Mouse (Mus musculus): ENCODE measurements around the gene Fndc3a. TPM values are rescaled to one million over a fixed set of nuclear protein-coding genes. Genes with fewer than 3 reads are reported as not detected.

Gene Fndc3a
- polyA plus RNA-seq, 1 experiment from 2014 or later: 30.2 TPM

DNA sequence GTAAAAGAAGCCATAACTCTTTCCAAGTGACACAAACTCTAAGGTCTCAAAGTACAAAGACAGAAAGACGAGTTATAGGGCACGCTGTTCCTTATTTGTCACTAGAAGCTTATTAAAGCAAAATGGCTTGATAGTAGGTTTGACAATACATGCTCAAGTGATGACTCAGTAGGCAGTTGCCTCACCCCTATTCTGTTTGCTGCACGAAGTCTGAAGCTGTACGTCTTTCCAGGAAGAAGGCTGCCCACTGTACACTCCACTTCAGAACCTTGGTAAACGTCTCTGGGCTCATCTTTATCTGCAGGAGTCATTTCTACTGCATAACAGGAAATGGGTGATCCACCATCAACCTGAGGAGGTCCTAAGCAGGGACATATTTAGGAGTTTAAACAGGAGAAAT is 151.0 kb downstream of the Fndc3a start:
- Histone ChIP-seq H3K4me3 (ENCODE audit: low read depth, low read length) (no peak overlapping the region), H3K27me3 (ENCODE audit: insufficient read depth, low read length) (no peaks in the 10 kb centered on the region), H3K27ac (ENCODE audit: low read depth) (no peak overlapping the region), H3K4me1 (ENCODE audit: insufficient read depth) (no peaks in the 10 kb centered on the region), H3K9me3 (ENCODE audit: low read depth, low read length) (no peaks in the 10 kb centered on the region), H3K9ac (no peak overlapping the region), H3K4me2 (no peak overlapping the region), H3K36me3 (ENCODE audit: insufficient read depth) (peaks cover 63% of the 10 kb centered on the region)
- TF ChIP-seq CTCF (IDR thresholded peaks at IDR 0.05; ENCODE audit: low read depth): no peak
- DNase-seq: no peak
- no peak for ATAC-seq (ENCODE audit: insufficient read depth)
- WGBS: 83% methylated on average over 5 of the region's 5 CpGs

DNA sequence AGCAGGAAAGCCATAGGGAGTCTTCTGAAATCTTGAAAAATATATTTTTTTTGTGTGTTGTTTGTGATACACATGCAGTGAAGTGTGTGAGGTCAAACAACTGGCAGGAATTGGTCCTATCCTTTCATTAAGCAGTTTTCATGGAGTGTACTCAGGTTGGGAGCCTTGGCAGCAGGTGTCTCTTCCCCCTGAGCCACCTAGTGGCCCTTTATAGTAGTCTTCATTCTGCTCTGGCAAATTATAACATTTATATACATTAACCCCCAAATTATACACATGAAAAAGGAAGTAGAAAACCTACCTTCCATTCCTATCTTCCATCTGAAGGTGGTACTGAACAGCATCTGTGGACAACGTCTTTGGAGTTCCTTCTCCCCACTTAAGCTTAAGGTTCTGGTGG is 154.0 kb downstream of the Fndc3a start:
- H3K27me3 ChIP-seq (ENCODE audit: insufficient read depth, low read length): no peaks in the 10 kb centered on the region
- DNase-seq (no peak), ATAC-seq (ENCODE audit: insufficient read depth) (no peak)
- peaks cover 76% of the 10 kb centered on the region for H3K36me3 ChIP-seq (ENCODE audit: insufficient read depth)
- no peak overlapping the region for H3K4me3 ChIP-seq (ENCODE audit: low read depth, low read length)
- no peak overlapping the region for H3K9ac ChIP-seq
- H3K4me2 ChIP-seq: no peak overlapping the region
- WGBS: 79% methylated on average over 1 of the region's 1 CpGs
- no peaks in the 10 kb centered on the region for H3K9me3 ChIP-seq (ENCODE audit: low read depth, low read length)
- peak; percentile 31 for TF ChIP-seq CTCF (IDR thresholded peaks at IDR 0.05; ENCODE audit: low read depth)
- H3K27ac ChIP-seq (ENCODE audit: low read depth): no peak overlapping the region
- no peaks in the 10 kb centered on the region for H3K4me1 ChIP-seq (ENCODE audit: insufficient read depth)

DNA sequence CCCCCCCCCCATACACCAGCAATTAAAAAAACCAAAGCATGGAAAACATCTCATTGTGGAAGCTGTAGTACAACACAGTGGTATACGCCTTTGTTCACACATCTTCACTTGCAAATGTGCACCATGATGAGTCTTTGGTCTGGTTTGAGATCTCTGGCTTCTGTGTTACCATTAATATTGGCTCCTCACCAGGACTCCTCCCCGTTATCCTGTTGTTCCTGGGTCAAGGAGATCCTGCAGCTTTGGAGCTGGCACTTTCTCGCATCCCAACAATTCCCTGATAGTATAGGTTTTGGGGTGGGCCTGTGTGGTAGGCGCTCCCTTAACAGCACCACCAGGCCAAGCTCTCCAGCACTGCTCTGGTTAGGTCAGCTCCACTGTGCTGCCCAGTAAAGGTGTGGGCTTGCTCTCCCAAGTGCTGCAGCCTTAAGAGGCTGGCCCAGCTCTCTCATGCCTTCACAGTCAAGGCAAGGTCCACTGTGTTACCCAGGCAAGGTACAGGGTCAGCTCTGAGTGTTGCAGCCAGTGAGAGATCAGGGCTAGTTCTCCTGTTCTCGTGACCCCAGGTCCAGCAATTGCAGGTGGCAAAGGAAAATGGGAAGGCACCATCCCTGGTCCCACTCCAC is 173.3 kb downstream of the Fndc3a start:
- H3K9ac ChIP-seq: no peak overlapping the region
- no peak for ATAC-seq (ENCODE audit: insufficient read depth)
- peaks cover 19% of the 10 kb centered on the region for H3K27me3 ChIP-seq (ENCODE audit: insufficient read depth, low read length)
- no peaks in the 10 kb centered on the region for H3K9me3 ChIP-seq (ENCODE audit: low read depth, low read length)
- WGBS: 86% methylated on average over 5 of the region's 5 CpGs
- no peak overlapping the region for H3K27ac ChIP-seq (ENCODE audit: low read depth)
- DNase-seq: no peak
- H3K36me3 ChIP-seq (ENCODE audit: insufficient read depth): peaks cover 19% of the 10 kb centered on the region; the same call in 1 of the 2 replicates
- H3K4me2 ChIP-seq: no peak overlapping the region
- H3K4me1 ChIP-seq (ENCODE audit: insufficient read depth): peaks cover 5% of the 10 kb centered on the region; the same call in 1 of the 2 replicates
- TF ChIP-seq CTCF (IDR thresholded peaks at IDR 0.05; ENCODE audit: low read depth): no peak
- no peak overlapping the region for H3K4me3 ChIP-seq (ENCODE audit: low read depth, low read length)

DNA sequence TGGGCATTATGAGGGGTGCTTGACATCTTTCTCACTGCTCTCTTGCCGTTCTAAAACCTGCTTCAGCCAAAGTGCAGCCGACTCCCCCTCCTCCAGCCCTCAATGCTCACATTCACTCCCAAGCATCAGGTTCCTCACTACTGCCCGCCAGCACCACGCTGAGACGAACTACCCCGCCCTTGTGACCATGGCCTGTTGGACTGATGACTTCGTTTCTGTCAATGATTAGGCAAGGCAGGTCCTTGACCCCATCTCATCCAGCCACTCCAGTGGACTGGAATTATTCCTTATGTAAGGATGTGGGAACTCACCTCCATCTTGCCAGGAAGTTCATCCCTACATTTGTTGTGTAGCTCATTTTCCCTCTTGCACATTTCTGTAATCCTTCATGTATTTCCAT is 175.9 kb downstream of the Fndc3a start:
- Histone ChIP-seq H3K4me1 (ENCODE audit: insufficient read depth) (peaks cover 5% of the 10 kb centered on the region; the same call in 1 of the 2 replicates), H3K27me3 (ENCODE audit: insufficient read depth, low read length) (peaks cover 35% of the 10 kb centered on the region), H3K27ac (ENCODE audit: low read depth) (no peak overlapping the region), H3K4me2 (no peak overlapping the region), H3K36me3 (ENCODE audit: insufficient read depth) (0 out of 2 replicates have a peak, but pooled peaks cover under 1% of the 10 kb centered on the region), H3K9ac (no peak overlapping the region), H3K9me3 (ENCODE audit: low read depth, low read length) (no peaks in the 10 kb centered on the region), H3K4me3 (ENCODE audit: low read depth, low read length) (no peak overlapping the region)
- no peak for TF ChIP-seq CTCF (IDR thresholded peaks at IDR 0.05; ENCODE audit: low read depth)
- ATAC-seq (ENCODE audit: insufficient read depth): no peak
- 61% methylated on average over 7 of the region's 7 CpGs for WGBS
- no peak for DNase-seq

DNA sequence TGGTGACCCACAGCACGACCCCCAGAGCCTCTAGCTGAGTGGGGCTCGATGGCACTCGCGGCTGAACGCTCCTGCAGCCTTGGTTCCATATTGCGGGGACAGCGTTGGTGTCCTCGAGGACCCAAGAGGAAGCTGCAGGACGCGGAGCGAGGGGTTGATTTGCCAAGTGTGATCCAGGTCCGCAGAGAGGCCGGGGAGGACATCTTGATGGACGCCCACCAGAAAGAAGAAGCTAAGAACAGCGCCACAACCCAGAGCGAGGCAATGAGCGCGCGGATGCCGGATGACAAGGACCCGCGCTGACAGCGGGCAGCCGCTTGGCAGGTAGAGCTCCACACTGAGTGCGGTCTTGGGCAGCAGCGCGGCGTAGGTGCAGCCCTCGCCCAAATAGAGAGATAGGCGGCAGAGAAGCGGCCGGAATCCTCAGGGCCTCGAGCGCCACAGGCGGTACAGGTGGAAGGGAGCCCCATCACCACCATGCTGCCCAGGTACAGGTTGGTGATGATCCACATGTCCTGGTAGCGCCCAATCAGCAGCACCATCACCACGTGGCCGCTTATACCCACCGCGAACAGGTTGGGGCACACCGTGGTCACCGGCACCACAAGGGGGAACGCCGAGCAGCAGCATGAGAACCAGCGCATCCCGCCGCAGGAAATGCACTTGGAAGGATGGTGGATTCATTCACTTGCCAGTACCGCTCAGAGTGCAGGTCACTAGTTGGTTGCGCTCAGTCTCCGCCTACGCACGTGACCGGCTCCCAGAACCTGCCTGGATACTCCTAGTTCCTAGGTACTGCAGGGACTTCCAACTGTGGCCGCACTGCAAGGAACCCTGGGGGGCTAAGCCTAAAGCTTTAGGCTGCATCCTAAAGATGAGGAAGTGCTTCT is 177.5 kb downstream of the Fndc3a start:
- no peaks in the 10 kb centered on the region for H3K36me3 ChIP-seq (ENCODE audit: insufficient read depth)
- H3K9ac ChIP-seq: no peak overlapping the region
- H3K4me3 ChIP-seq (ENCODE audit: low read depth, low read length): peak overlapping the region; percentile 37
- H3K4me1 ChIP-seq (ENCODE audit: insufficient read depth): peaks cover 5% of the 10 kb centered on the region; the same call in 1 of the 2 replicates
- 1% methylated on average over 54 of the region's 54 CpGs for WGBS
- peak; percentile 81 for ATAC-seq (ENCODE audit: insufficient read depth)
- no peaks in the 10 kb centered on the region for H3K9me3 ChIP-seq (ENCODE audit: low read depth, low read length)
- DNase-seq: peak; percentile 49
- peak overlapping the region; percentile 77 for H3K4me2 ChIP-seq
- peaks cover 35% of the 10 kb centered on the region for H3K27me3 ChIP-seq (ENCODE audit: insufficient read depth, low read length)
- 0 out of 2 replicates have a peak, but pooled peaks have one; percentile 7 for TF ChIP-seq CTCF (IDR thresholded peaks at IDR 0.05; ENCODE audit: low read depth)
- no peak overlapping the region for H3K27ac ChIP-seq (ENCODE audit: low read depth)

DNA sequence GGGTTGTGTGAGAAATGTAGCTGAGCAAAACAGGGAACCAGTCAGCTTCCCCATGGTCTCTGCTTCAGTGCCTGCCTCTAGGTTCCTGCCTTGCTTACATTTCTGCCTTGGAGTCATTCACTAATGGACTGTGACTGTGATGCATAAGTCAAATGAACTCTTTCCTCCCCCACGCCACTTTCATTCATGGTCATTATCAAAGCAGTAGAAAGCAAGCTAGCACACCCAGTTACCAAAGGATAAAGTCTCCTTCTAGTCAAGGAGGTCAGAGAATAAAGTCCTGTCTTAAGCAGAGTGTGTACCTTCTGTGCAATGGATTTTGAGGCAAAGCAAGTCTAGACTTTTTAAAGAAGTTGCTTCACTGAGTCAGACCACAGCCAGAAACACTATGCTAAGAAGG is 182.7 kb downstream of the Fndc3a start:
- no peak overlapping the region for H3K4me3 ChIP-seq (ENCODE audit: low read depth, low read length)
- no peaks in the 10 kb centered on the region for H3K4me1 ChIP-seq (ENCODE audit: insufficient read depth)
- no peak overlapping the region for H3K27ac ChIP-seq (ENCODE audit: low read depth)
- no peaks in the 10 kb centered on the region for H3K36me3 ChIP-seq (ENCODE audit: insufficient read depth)
- ATAC-seq (ENCODE audit: insufficient read depth): no peak
- no peak for TF ChIP-seq CTCF (IDR thresholded peaks at IDR 0.05; ENCODE audit: low read depth)
- 42% methylated on average over 1 of the region's 1 CpGs for WGBS
- H3K9ac ChIP-seq: no peak overlapping the region
- H3K27me3 ChIP-seq (ENCODE audit: insufficient read depth, low read length): peaks cover 22% of the 10 kb centered on the region
- DNase-seq: no peak
- H3K4me2 ChIP-seq: no peak overlapping the region
- no peaks in the 10 kb centered on the region for H3K9me3 ChIP-seq (ENCODE audit: low read depth, low read length)

DNA sequence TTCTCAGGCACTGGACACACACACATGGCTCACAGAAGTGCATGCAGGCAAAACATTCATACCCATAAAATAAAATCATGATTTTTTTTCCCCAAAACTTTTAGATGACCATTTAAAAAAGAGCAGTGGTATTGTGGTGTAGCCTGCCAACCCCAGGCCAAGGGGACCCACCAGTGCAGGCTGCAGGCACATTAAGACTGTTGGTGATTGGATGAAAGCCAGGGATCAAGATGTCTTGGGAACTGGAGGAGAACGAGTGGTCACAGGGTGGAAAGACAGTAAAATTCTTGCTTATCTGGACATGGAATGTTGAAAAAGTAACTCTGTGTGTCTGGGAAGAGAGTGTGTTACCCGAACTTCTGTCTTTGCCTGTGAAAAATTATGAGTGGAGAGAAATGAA is 190.2 kb downstream of the Fndc3a start:
- no peaks in the 10 kb centered on the region for H3K9me3 ChIP-seq (ENCODE audit: low read depth, low read length)
- no peak overlapping the region for H3K9ac ChIP-seq
- 20% methylated on average over 2 of the region's 2 CpGs for WGBS
- no peaks in the 10 kb centered on the region for H3K27me3 ChIP-seq (ENCODE audit: insufficient read depth, low read length)
- no peak for TF ChIP-seq CTCF (IDR thresholded peaks at IDR 0.05; ENCODE audit: low read depth)
- peak; percentile 62; the same call in 1 of the 2 replicates for ATAC-seq (ENCODE audit: insufficient read depth)
- peak; percentile 49 for DNase-seq
- H3K36me3 ChIP-seq (ENCODE audit: insufficient read depth): no peaks in the 10 kb centered on the region
- no peaks in the 10 kb centered on the region for H3K4me1 ChIP-seq (ENCODE audit: insufficient read depth)
- no peak overlapping the region for H3K4me2 ChIP-seq
- no peak overlapping the region for H3K4me3 ChIP-seq (ENCODE audit: low read depth, low read length)
- no peak overlapping the region; the same call in 1 of the 2 replicates for H3K27ac ChIP-seq (ENCODE audit: low read depth)

All from lung, embryonic 14.5 days (tissue).